Mouse (Mus musculus) hindbrain, embryonic 14.5 days (tissue): ENCODE measurements around the gene Osr1. TPM values are rescaled to one million over a fixed set of nuclear protein-coding genes. Genes with fewer than 3 reads are reported as not detected.
A peak's percentile ranks its signal among the peaks of the same experiment; 100 is the strongest.

Experiments
- ATAC-seq: fragments of 200-750 bp; cut with Nextera tagmentation; 2 replicates; pipeline ENCODE4 v1.8.0; 2017; ENCODE audit warnings: moderate number of reproducible peaks, mild to moderate bottlenecking, moderate TSS enrichment, moderate library complexity; ENCODE audit not compliant: low FRiP score
- DNase-seq: peaks from one replicate; pipeline ENCODE4 v3.0.0-alpha.2; 2015; ENCODE audit warnings: low spot score
- H3K27ac ChIP-seq: fragments of 300-500 bp; sonication (generic); 2 replicates; pipeline ENCODE4 v1.5.1; 2014; ENCODE audit warnings: mild to moderate bottlenecking, moderate library complexity
- H3K27me3 ChIP-seq: fragments of 300-500 bp; sonication (generic); 2 replicates; pipeline ENCODE4 v1.6.1; 2014; ENCODE audit warnings: mild to moderate bottlenecking, low read length, mixed read lengths; ENCODE audit not compliant: control insufficient read depth, insufficient read depth
- H3K36me3 ChIP-seq: fragments of 300-500 bp; sonication (generic); replicated peaks from 2 replicates; pipeline ENCODE4 v1.6.1; 2014; ENCODE audit not compliant: control insufficient read depth, insufficient read depth
- H3K4me1 ChIP-seq: fragments of 300-500 bp; sonication (generic); replicated peaks from 2 replicates; pipeline ENCODE4 v1.6.1; 2014; ENCODE audit warnings: antibody characterized with exemption, low read length, mixed read lengths; ENCODE audit not compliant: control insufficient read depth, insufficient read depth
- H3K4me2 ChIP-seq: fragments of 300-500 bp; sonication (generic); replicated peaks from 2 replicates; pipeline ENCODE4 v1.6.1; 2014; ENCODE audit warnings: mild to moderate bottlenecking, moderate library complexity
- H3K4me3 ChIP-seq: fragments of 300-500 bp; sonication (generic); replicated peaks from 2 replicates; pipeline ENCODE4 v1.5.1; 2014; ENCODE audit warnings: mild to moderate bottlenecking, low read length
- H3K9ac ChIP-seq: fragments of 300-500 bp; sonication (generic); 2 replicates; pipeline ENCODE4 v1.6.1; 2014
- H3K9me3 ChIP-seq: fragments of 300-500 bp; sonication (generic); 2 replicates; pipeline ENCODE4 v1.6.1; 2016; ENCODE audit warnings: low read length; ENCODE audit not compliant: control insufficient read depth
- WGBS: fragments of 180-500 bp; shearing (Covaris S2); extraction: QIAGEN DNeasy Blood & Tissue Kit; methylation state at CpG from one replicate; pipeline ENCODE4 v1.1.7; 2014; 5-methylcytosine and 5-hydroxymethylcytosine counted together
- polyA plus RNA-seq: library from polyadenylated mRNA; unstranded; fragments of >200 nt; fragmentation: Nextera tagmentation; extraction: Ambion mirVana; gene quantifications from 2 replicates; pipeline ENCODE4 v1.2.1, GENCODE M21; 2014

The Osr1 gene
- 9.6 and 13.2 TPM in 2 replicates for polyA plus RNA-seq

DNA sequence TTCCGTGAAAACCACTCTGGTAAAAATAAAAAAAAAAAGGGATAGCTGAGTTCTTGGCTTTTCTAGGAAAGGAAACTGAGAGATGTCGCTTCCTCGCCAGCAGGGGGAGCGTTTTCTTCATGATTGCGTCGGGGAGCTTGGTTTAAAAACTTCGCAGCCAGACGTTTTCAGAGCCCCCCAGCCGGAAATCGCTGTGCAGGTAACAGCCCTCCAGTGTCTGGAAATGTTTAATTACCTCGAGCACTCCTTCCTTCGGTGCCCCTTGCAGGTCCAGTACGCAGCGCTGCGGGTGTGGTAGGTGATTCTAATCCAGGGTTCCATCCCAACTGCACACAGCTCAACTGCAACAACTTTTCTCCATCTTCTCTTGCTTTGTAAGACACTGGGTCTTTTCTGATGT, at the start of gene Osr1:
Osr1 (plus strand) TSS at position 146 of the 400 bp plus-strand sequence.
- peak within 1 kb of the TSS; percentile 26 for H3K4me3 ChIP-seq
- DNase-seq: peak; percentile 86
- peak within 1 kb of the TSS; percentile 55 for H3K4me2 ChIP-seq
- ATAC-seq: peak; percentile 54; the same call in 1 of the 2 replicates
- no peak within 1 kb of the TSS for H3K27ac ChIP-seq
- H3K4me1 ChIP-seq: peaks cover 5% of the 10 kb centered on the region; the same call in 1 of the 2 replicates
- under 1% methylated on average over 15 of the region's 15 CpGs for WGBS
- H3K9ac ChIP-seq: no peak within 1 kb of the TSS
- H3K36me3 ChIP-seq: no peaks in the 10 kb centered on the region
- no peaks in the 10 kb centered on the region for H3K9me3 ChIP-seq
- peaks cover 62% of the 10 kb centered on the region for H3K27me3 ChIP-seq

DNA sequence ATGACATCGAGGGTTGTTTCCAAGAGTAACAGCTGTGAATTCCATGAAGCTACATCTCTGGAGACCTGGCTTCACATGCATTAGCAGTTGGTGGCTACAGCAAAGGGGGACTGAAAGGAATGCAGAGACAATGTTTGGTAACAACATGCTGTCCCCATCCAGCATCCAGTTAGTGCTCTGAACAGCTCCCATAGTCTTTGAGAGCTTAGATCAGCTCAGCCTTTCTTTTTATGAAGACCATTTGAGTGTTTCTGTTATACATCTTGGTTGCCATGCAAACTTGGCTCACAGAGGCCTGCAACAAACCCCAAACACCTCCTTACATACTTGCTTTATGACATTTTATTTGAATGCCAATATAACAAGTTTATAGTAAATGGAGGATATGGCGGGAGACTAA, 19.6 kb upstream of the Osr1 start:
- no peaks in the 10 kb centered on the region for H3K36me3 ChIP-seq
- H3K4me3 ChIP-seq: no peak overlapping the region
- no peak overlapping the region for H3K4me2 ChIP-seq
- DNase-seq (peak; percentile 22), ATAC-seq (no peak)
- no peak overlapping the region for H3K9ac ChIP-seq
- no peak overlapping the region for H3K27ac ChIP-seq
- no peaks in the 10 kb centered on the region for H3K9me3 ChIP-seq
- 90% methylated on average over 2 of the region's 2 CpGs for WGBS
- no peaks in the 10 kb centered on the region for H3K27me3 ChIP-seq
- H3K4me1 ChIP-seq: no peaks in the 10 kb centered on the region

DNA sequence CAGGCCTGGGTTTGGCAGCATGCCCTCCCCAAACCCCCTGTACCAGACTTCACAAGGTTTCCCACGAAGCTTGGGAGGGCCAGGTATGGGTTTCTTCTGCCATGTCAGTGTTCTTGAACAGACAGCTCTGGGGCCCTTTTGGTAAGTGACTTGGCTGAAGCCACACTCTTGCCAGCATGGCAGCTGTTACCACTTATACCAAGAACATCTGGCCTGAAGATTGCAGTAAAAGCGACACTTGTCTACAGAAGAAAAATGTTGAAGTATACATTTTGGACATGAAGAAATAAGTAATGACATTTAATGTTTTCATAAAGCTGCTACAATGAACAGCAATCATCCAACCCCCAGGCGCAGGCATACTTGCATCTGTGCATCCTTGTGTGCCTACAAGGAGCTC, 5.0 kb upstream of the Osr1 start:
- H3K27me3 ChIP-seq: peaks cover 12% of the 10 kb centered on the region
- H3K4me1 ChIP-seq: no peaks in the 10 kb centered on the region
- H3K9ac ChIP-seq: no peak overlapping the region
- no peaks in the 10 kb centered on the region for H3K36me3 ChIP-seq
- DNase-seq (no peak), ATAC-seq (no peak)
- no peak overlapping the region for H3K27ac ChIP-seq
- WGBS: 80% methylated on average over 3 of the region's 3 CpGs
- H3K9me3 ChIP-seq: no peaks in the 10 kb centered on the region
- no peak overlapping the region for H3K4me3 ChIP-seq
- H3K4me2 ChIP-seq: no peak overlapping the region

DNA sequence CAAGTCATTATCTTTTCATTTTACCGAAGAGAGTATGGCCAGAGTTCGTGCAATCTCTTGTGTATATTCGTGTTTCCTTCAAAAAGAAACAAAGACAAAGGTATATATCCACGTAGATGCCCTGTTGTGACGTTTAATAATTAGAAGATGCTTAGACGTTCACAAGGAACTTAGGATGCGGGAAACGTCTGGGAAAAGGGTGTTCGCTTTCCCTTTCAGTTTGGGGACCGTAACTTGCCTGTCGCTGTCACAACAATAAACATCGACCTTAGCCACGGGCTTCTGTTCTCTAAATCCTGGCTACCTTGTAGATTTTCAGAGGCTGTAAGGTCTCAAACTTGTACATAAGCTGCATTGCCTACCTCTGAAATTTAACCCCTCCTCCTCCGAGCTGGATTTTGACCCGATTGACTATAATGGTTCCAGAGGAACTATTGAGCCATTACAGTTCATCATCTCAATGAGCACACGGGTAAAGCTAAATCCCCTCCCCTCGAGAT, 630 bp downstream of the Osr1 start:
- Histone ChIP-seq H3K4me1 (peaks cover 5% of the 10 kb centered on the region; the same call in 1 of the 2 replicates), H3K9me3 (no peaks in the 10 kb centered on the region), H3K36me3 (no peaks in the 10 kb centered on the region), H3K4me2 (peak overlapping the region; percentile 55), H3K27me3 (peaks cover 68% of the 10 kb centered on the region), H3K4me3 (peak overlapping the region; percentile 26), H3K27ac (no peak overlapping the region), H3K9ac (no peak overlapping the region)
- 1% methylated on average over 17 of the region's 17 CpGs for WGBS
- ATAC-seq (no peak), DNase-seq (no peak)

DNA sequence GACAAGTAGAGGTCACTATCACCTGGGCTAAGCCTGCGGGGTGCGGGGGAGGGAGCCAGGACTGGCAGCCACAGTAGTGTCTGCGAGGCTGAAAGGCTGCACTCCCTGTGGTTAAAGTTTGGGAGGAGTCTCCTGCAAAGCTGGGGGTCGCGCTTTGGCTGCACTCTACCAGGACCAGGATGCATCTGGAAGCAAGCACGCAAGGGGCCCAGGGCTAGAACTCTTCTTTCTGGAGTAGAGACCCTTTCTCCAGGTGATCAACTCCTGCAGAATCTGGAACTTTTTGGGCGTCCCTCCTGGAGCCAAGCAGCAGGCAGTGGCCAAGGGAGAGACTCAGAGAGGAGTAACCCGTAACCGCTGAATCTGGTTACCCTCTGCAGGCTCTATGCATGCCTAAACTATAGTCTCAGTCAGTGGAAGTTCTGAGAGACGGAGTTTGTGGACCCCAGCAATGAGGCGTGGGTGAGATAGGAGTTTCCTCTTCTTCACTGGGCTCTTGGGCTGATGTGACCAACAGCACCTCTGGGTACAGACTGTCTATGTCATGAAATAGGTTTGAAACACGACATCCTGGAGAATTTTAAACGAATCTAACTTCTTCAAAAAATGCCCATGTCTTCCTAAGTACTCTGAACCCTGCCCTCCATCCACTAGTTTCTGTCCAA, 1.5 kb downstream of the Osr1 start:
- no peak for DNase-seq
- peaks cover 5% of the 10 kb centered on the region; the same call in 1 of the 2 replicates for H3K4me1 ChIP-seq
- no peaks in the 10 kb centered on the region for H3K9me3 ChIP-seq
- no peaks in the 10 kb centered on the region for H3K36me3 ChIP-seq
- H3K27me3 ChIP-seq: peaks cover 77% of the 10 kb centered on the region
- no peak overlapping the region for H3K4me2 ChIP-seq
- no peak overlapping the region for H3K9ac ChIP-seq
- WGBS: 1% methylated on average over 13 of the region's 13 CpGs
- no peak for ATAC-seq
- no peak overlapping the region for H3K27ac ChIP-seq
- no peak overlapping the region for H3K4me3 ChIP-seq

DNA sequence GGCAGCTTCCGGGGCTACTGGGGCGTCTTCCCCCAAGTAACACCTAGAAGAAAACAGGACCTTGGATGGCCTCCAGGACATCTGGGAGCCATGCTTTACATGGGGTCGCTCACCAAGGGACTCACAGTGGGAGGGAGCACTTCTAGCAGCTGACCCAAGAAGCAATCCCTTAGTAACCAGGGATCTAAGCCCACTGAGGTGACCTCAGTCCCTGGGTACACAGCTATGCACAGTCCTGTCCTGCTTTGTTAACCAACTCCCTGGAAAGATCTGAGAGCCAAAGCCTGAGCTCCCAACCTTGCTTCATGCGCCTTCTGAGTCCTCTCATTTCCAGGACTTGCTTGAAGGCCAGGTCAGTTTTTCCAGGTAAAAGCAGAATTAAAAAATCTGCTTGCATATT, 2.1 kb downstream of the Osr1 start:
- no peak overlapping the region for H3K4me2 ChIP-seq
- ATAC-seq: no peak
- 5% methylated on average over 4 of the region's 4 CpGs for WGBS

DNA sequence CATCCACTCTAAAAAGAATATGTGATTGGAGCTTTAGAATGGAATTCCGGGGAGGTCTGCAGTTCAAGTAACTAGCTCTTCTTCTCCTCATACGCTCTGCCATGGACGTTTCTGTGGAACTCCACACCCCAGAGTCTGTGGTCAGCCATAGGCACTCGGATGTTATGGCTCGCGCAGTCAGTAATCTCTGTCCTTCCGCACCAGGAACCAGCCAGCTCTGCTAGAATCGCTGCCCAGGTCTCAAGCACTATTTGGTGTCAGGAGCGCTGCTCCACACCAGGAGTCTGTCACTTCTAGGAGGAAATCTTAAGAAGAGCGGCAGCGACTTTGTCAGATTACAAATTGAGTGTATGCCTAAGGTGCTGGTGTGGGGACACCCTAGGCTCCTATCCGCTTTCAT, 3.8 kb downstream of the Osr1 start:
- DNase-seq: no peak
- H3K4me3 ChIP-seq: no peak overlapping the region
- no peaks in the 10 kb centered on the region for H3K36me3 ChIP-seq
- peaks cover 96% of the 10 kb centered on the region for H3K27me3 ChIP-seq
- no peak for ATAC-seq
- H3K4me2 ChIP-seq: peak overlapping the region; percentile 49
- no peak overlapping the region for H3K27ac ChIP-seq
- no peak overlapping the region for H3K9ac ChIP-seq
- H3K9me3 ChIP-seq: no peaks in the 10 kb centered on the region
- WGBS: 2% methylated on average over 12 of the region's 12 CpGs
- peaks cover 5% of the 10 kb centered on the region; the same call in 1 of the 2 replicates for H3K4me1 ChIP-seq

More for the DNA sequence above, 2.1 kb downstream of the Osr1 start:
- DNase-seq: no peak
- Histone ChIP-seq H3K4me1 (peaks cover 5% of the 10 kb centered on the region; the same call in 1 of the 2 replicates), H3K27me3 (peaks cover 83% of the 10 kb centered on the region), H3K9ac (no peak overlapping the region), H3K4me3 (no peak overlapping the region), H3K27ac (no peak overlapping the region), H3K9me3 (no peaks in the 10 kb centered on the region), H3K36me3 (no peaks in the 10 kb centered on the region)

DNA sequence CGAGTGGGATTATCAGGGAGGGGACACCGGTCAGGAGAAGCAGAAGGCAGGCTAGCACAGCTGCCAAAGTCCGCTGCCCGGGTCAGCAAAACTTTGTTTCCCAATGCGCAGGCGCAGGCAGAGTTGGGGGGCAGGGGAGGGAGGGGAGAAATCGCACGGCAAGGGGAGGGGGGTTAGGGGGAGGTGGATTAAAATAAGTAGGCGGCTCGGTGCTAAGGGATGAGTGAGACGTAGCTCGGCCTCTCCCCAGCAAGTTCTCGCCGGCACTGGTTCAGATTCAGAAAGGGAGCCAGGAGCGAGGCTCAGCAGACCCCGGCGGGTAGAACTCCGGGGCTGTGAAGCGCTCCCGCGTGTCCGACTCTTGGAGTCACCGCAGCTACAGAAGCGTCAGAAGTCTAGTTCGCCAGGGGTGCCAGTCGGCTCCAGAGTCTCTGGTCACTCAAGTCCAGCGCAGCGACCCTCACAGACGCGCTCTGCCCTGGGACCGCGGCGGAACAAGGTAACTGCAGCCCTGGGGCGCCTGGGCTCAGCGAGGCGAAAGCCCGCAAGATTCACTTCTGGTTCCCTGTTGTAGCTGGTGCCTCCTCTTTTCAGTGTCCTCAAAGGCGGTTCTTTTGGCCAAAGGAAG, 4.4 kb downstream of the Osr1 start:
- peak overlapping the region; percentile 49 for H3K4me2 ChIP-seq
- ATAC-seq (no peak), DNase-seq (no peak)
- under 1% methylated on average over 38 of the region's 38 CpGs for WGBS
- no peaks in the 10 kb centered on the region for H3K36me3 ChIP-seq
- H3K9ac ChIP-seq: no peak overlapping the region; the same call in 1 of the 2 replicates
- H3K9me3 ChIP-seq: no peaks in the 10 kb centered on the region
- H3K4me3 ChIP-seq: peak overlapping the region; percentile 29
- H3K27ac ChIP-seq: no peak overlapping the region
- peaks cover 5% of the 10 kb centered on the region; the same call in 1 of the 2 replicates for H3K4me1 ChIP-seq
- H3K27me3 ChIP-seq: peaks cover 99% of the 10 kb centered on the region

DNA sequence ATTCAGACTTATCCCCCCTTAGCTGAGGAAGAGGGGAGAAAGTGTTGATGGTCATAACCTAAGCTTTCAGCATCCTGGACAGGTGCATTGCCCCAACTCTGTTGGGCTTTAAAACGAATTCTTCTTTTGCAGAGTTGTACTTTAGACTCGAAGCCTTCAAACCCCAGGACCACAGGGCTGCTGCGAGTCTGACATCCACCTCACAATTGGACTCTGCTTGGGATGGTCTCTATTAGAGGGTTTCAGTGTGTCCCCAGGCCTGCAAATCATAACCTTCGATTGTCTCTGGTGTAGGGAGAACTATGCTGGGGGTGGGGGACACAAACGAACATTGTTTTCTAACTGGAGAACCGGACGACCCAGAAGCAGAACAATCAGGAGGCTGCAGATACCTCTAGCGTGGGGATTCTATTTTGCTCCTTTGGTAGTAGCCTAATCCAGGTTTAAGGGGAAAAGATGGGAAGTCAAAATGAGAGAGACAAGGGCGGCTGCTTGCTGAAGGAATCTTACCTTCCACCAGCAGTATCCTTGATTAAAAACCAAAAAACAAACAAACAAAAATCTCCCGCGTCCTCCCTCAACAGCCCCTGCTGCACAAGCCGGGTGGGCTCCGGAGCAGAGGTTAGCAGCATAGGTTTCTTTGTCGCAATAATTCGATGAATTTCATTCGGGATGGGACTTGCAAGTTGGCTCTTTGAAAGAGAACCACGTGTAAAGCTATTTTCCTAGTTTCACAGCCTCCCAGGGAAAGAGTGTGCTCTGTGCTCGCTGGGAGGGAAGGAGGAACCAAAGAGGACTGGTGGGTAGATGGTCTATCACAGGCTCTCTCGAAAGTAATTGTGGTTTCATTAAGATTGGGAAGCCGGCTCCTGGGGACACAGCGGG, 5.5 kb downstream of the Osr1 start:
- Histone ChIP-seq H3K4me2 (peak overlapping the region; percentile 8; the same call in 1 of the 2 replicates), H3K9me3 (no peaks in the 10 kb centered on the region), H3K36me3 (no peaks in the 10 kb centered on the region), H3K9ac (no peak overlapping the region), H3K4me1 (peaks cover 5% of the 10 kb centered on the region; the same call in 1 of the 2 replicates), H3K27ac (no peak overlapping the region), H3K27me3 (peaks cover 100% of the 10 kb centered on the region), H3K4me3 (peak overlapping the region; percentile 11)
- ATAC-seq (no peak), DNase-seq (no peak)
- WGBS: under 1% methylated on average over 21 of the region's 21 CpGs
